Mouse (Mus musculus) hindbrain, embryonic 15.5 days (tissue): ENCODE results near the gene Inip. TPM values are rescaled to one million over a fixed set of nuclear protein-coding genes. Genes with fewer than 3 reads are reported as not detected.

Experiments used
- ATAC-seq: fragments of 200-750 bp; cut with Nextera tagmentation; 2 replicates; pipeline ENCODE4 v1.8.0; 2017; ENCODE audit warnings: low read depth, moderate number of reproducible peaks, moderate TSS enrichment; ENCODE audit not compliant: low FRiP score
- H3K27ac ChIP-seq: fragments of 300-500 bp; sonication (generic); replicated peaks from 2 replicates; pipeline ENCODE4 v1.5.1; 2015; ENCODE audit warnings: mild to moderate bottlenecking, inconsistent platforms
- H3K27me3 ChIP-seq: fragments of 300-500 bp; sonication (generic); 2 replicates; pipeline ENCODE4 v1.6.1; 2015; ENCODE audit warnings: control low read depth, inconsistent platforms
- H3K36me3 ChIP-seq: fragments of 300-500 bp; sonication (generic); 2 replicates; pipeline ENCODE4 v1.6.1; 2015; ENCODE audit warnings: control low read depth, inconsistent platforms
- H3K4me1 ChIP-seq: fragments of 300-500 bp; sonication (generic); replicated peaks from 2 replicates; pipeline ENCODE4 v1.6.1; 2015; ENCODE audit warnings: control low read depth, inconsistent platforms
- H3K4me2 ChIP-seq: fragments of 300-500 bp; sonication (generic); 2 replicates; pipeline ENCODE4 v1.6.1; 2015; ENCODE audit warnings: moderate library complexity, mild to moderate bottlenecking, inconsistent platforms
- H3K4me3 ChIP-seq: fragments of 300-500 bp; sonication (generic); 2 replicates; pipeline ENCODE4 v1.5.1; 2015; ENCODE audit warnings: mild to moderate bottlenecking, inconsistent platforms
- H3K9ac ChIP-seq: fragments of 300-500 bp; sonication (generic); 2 replicates; pipeline ENCODE4 v1.6.1; 2015; ENCODE audit warnings: inconsistent platforms
- H3K9me3 ChIP-seq: fragments of 300-500 bp; sonication (generic); 2 replicates; pipeline ENCODE4 v1.6.1; 2016; ENCODE audit warnings: control low read depth, inconsistent platforms
- WGBS: fragments of 180-500 bp; shearing (Covaris S2); methylation state at CpG from one replicate; pipeline ENCODE4 v1.1.7; 2015; 5-methylcytosine and 5-hydroxymethylcytosine counted together
- polyA plus RNA-seq: library from polyadenylated mRNA; unstranded; fragments of >200 nt; fragmentation: Nextera tagmentation; extraction: Ambion mirVana; gene quantifications from 2 replicates; pipeline ENCODE4 v1.2.1, GENCODE M21; 2015

Gene Inip
- polyA plus RNA-seq, 1 experiment from 2014 or later, result 53.8 TPM

DNA sequence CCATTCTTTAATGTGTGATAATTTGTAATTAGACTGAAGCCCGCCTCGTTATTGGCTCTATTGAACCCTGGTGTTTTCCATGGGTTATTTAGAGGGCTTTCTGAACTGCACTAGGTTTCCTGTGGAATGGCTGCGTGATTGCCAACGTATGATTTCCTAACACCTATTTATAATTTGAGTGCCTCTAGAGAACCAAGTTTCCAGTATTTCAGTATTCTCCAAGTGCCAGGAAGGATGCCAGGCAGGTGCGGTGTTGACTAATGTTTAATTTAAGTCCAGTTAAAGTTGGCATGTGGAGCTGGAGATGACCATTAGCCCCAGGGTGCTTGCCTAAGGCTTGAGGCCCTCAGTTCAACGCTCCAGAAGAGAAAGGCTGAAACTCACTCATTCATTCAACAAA is 14.3 kb downstream of the Inip start:
- H3K4me3 ChIP-seq, result no peak overlapping the region
- H3K9me3 ChIP-seq, result no peaks in the 10 kb centered on the region
- no peaks in the 10 kb centered on the region for H3K27me3 ChIP-seq
- peaks cover 7% of the 10 kb centered on the region for H3K4me1 ChIP-seq
- no peak overlapping the region for H3K9ac ChIP-seq
- no peak for ATAC-seq
- no peak overlapping the region for H3K27ac ChIP-seq
- H3K36me3 ChIP-seq, result no peaks in the 10 kb centered on the region
- WGBS, result 72% methylated on average over 6 of the region's 6 CpGs
- no peak overlapping the region for H3K4me2 ChIP-seq

DNA sequence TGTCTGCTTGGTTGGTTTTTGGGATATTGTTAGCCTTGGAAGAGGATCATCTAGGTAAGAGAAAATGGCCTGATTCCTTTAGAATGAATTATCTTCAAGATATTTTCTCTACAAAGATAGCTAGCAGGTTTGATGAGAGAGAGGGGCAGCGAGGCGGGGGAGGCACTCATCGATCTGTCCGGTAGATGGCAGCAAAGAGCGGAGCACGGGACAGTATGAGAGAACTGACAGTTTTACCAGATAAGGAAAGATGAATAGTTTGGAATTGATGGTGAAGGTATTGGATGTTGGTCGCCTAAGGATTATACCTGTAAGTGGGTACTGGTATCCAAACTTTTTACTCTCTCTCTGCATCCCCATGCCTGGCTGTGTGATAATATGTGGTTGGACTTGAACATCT is 14.7 kb downstream of the Inip start:
- Histone ChIP-seq H3K4me3 (no peak overlapping the region), H3K9me3 (no peaks in the 10 kb centered on the region), H3K4me1 (peaks cover 10% of the 10 kb centered on the region), H3K9ac (no peak overlapping the region), H3K27ac (no peak overlapping the region), H3K4me2 (no peak overlapping the region), H3K27me3 (no peaks in the 10 kb centered on the region), H3K36me3 (no peaks in the 10 kb centered on the region)
- no peak for ATAC-seq
- WGBS, result 2% methylated on average over 7 of the region's 7 CpGs

DNA sequence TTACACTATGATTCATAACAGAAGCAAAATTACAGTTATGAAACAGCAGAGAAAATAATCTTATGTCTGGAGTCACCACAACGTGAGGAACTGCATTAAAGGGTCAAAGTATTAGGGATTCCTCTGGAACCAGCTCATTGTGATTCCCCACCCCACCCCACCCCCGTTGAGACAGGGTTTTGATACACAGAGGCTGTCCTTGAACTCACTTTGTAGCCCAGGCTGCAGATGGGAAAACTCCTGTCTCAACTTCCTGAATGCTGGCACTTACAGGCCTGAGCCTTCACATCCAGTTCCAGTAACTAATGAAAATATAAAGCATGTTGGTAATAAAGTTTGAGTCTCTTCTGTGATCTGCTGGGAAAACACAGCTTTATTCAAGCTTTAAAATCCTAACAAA is 16.0 kb downstream of the Inip start:
- Histone ChIP-seq H3K9ac (no peak overlapping the region), H3K4me2 (no peak overlapping the region), H3K36me3 (no peaks in the 10 kb centered on the region), H3K4me3 (no peak overlapping the region), H3K4me1 (peaks cover 12% of the 10 kb centered on the region), H3K27ac (no peak overlapping the region), H3K9me3 (no peaks in the 10 kb centered on the region), H3K27me3 (no peaks in the 10 kb centered on the region)
- 21% methylated on average over 2 of the region's 2 CpGs for WGBS
- ATAC-seq, result no peak

DNA sequence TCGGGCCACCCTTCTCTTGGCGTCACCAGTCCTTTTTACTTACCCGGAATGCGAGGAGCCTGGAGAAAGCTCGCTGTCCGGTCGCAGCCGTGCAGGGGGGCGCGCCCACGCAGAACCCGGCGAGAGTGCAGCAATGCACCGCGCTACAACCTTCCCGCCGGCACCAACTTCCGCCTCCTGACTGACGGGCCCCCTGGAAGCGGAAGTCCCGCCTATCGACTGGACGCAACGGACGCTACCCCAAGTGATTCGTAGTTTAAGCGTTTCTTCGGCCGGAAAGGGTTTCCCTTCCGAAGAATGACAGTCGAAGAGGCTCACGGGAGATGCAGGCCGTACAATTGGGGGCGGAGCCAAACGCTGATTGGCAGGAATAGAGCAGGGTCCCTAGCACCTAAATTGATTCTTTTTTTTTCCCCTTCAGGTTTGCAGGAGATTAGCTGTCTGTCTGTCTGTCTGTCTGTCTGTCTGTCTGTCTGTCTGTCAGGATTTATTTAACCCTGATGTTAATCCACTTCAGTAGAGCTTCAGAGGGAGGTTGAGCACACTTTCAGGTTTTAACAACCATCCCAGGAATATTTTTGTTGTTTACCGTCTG is 17.6 kb downstream of the Inip start:
- Histone ChIP-seq H3K9ac (peak overlapping the region; percentile 73), H3K27me3 (no peaks in the 10 kb centered on the region), H3K4me2 (peak overlapping the region; percentile 82), H3K4me1 (peaks cover 12% of the 10 kb centered on the region), H3K27ac (peak overlapping the region; percentile 68), H3K9me3 (no peaks in the 10 kb centered on the region), H3K4me3 (peak overlapping the region; percentile 81), H3K36me3 (no peaks in the 10 kb centered on the region)
- WGBS, result 1% methylated on average over 36 of the region's 36 CpGs
- ATAC-seq, result peak; percentile 96

DNA sequence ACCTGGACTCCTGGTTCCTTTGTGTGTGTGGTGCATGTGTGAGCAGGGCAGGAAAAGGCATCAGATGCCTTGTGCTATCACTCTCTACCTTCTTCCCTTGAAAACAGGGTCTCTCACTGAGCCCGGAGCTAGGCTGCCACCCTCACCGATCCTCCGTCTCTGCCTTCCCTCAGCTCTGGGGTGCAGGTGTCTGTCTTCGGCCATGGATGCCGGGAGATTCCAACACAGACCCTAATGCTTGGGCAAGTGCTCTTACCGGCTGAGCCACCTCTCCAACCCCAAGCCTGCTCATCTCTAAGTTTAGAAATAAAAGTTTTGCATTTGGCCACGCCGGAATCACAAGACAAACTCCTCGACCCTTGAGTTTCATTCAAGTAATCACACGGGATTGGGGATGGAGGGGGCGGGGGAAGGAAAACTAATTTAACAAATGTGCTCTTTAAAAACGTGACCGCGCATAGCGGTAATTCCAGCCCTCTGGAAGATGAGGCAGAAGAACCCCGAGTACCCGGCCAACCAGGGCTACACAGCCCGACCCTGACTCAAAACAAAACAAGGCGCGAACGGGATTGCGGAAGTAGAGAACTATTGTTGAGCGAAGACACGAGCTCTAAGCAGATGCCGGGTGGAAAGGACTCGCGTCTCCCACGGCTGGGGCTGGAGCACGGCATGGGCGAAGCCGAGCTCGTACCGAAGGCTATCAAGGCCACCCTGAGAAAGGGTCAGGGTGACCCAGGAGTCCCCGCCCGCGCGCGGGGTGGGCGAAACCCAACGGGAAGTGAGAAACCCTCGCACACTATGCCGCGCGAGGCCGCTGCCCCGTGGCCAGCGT is 18.3 kb downstream of the Inip start:
- ATAC-seq, result no peak; the same call in none of the 2 replicates
- H3K27me3 ChIP-seq, result no peaks in the 10 kb centered on the region
- H3K27ac ChIP-seq, result peak overlapping the region; percentile 68
- peak overlapping the region; percentile 81 for H3K4me3 ChIP-seq
- no peaks in the 10 kb centered on the region for H3K36me3 ChIP-seq
- no peaks in the 10 kb centered on the region for H3K9me3 ChIP-seq
- WGBS, result under 1% methylated on average over 47 of the region's 47 CpGs
- peaks cover 12% of the 10 kb centered on the region for H3K4me1 ChIP-seq
- H3K9ac ChIP-seq, result peak overlapping the region; percentile 73
- H3K4me2 ChIP-seq, result peak overlapping the region; percentile 82

DNA sequence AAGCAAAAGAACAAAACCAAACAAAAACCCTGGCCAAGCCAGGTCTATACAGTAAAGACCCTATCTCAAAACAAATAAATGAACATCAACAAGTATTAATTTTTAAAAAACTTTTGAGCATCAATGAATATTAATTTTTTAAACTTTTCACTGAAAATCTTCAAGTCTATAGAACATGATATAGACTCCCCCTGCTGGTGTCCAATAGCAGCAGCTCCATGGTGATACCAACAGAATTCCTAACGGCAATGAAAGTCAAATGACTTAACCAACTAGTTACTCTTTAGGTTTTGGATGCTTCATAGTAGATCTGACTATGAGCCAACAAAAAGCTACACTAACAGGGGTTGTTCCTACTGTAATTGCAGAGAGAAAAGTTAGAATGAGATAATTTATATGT is 20.8 kb downstream of the Inip start:
- peaks cover 12% of the 10 kb centered on the region for H3K4me1 ChIP-seq
- ATAC-seq, result no peak
- no peak overlapping the region for H3K4me2 ChIP-seq
- no peak overlapping the region for H3K4me3 ChIP-seq
- WGBS, result 8% methylated on average over 1 of the region's 1 CpGs
- H3K27ac ChIP-seq, result no peak overlapping the region
- no peaks in the 10 kb centered on the region for H3K36me3 ChIP-seq
- no peak overlapping the region for H3K9ac ChIP-seq
- no peaks in the 10 kb centered on the region for H3K27me3 ChIP-seq
- no peaks in the 10 kb centered on the region for H3K9me3 ChIP-seq

DNA sequence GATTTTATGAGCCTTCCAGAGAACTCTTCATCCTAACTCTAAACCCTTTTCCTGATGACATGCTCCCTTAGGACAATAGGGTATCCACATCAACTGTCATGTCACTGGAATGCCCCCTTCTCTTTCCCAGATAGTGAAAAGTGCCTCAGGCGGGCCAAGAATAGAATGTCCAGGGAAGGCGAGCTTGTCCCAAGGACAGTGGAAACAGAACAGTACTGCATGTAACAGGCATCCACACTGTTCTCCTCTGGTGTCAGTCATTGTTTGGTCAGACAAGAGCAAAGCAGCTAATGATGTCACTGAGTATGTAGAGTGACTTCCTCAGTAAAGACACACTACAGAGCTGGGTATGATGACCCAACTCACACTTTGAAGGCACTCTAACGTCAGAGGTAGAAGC is 23.6 kb downstream of the Inip start:
- H3K4me3 ChIP-seq, result no peak overlapping the region
- no peak for ATAC-seq
- H3K4me2 ChIP-seq, result no peak overlapping the region
- WGBS, result 70% methylated on average over 3 of the region's 3 CpGs
- H3K9me3 ChIP-seq, result no peaks in the 10 kb centered on the region
- no peak overlapping the region for H3K27ac ChIP-seq
- H3K36me3 ChIP-seq, result peaks cover 9% of the 10 kb centered on the region
- H3K4me1 ChIP-seq, result peaks cover 10% of the 10 kb centered on the region
- H3K9ac ChIP-seq, result no peak overlapping the region
- no peaks in the 10 kb centered on the region for H3K27me3 ChIP-seq

DNA sequence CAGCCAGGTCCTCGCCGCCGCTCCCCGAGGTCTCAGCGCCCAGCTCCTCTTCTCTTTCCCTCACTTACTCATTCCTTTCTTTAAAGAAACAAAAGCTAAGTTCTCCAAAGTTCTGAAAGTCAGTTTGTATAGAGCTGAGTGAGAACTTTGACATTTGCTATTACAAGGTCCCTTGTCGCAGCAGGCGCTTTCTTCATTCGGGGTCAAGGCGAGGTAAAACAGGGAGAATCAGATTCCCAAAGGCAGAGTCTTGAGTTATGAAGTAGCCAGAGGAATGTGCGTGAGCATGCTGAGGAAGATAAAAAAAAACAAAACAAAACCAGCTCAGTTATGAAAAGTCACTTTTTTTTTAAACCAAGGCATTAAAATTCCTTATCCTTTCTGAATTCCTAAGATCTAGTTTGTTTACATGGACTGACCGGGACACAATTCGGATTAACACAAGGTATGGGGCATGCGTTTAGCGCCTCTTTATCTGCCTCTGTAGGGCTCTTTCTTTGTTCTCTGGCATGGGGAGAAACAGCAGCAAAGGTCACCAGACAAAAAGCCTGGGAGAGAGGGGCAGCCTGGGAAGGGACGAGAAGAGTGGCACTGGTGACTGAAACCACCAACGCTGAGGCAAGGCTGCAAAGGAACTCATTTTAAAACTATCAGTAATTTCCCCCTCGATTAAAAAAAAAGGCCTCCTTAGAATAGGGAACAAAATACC is 29.1 kb downstream of the Inip start:
- 31% methylated on average over 17 of the region's 17 CpGs for WGBS
- H3K36me3 ChIP-seq, result peaks cover 29% of the 10 kb centered on the region

DNA sequence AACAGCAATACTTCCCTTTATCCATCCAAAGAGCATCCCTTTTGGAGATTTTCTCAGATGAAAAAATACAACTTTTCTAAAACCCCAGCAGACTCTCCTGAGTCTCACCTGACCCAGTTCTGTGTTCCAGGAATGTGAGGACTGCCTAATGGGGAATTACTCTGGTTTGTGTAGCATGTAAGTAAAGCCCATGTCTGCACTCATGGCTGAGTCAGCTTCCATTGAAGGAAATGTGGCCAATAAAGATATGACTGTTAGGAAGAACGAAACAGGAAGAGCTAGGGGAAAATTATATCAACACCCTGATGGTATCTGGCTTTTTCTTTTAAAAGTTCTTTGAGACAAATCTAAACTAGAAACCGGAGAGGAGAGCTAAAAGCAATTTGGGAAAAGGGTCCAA is 33.7 kb downstream of the Inip start:
- H3K4me2 ChIP-seq, result no peak overlapping the region
- no peaks in the 10 kb centered on the region for H3K27me3 ChIP-seq
- H3K9ac ChIP-seq, result no peak overlapping the region
- H3K4me3 ChIP-seq, result no peak overlapping the region
- H3K27ac ChIP-seq, result no peak overlapping the region
- H3K36me3 ChIP-seq, result peaks cover 20% of the 10 kb centered on the region
- ATAC-seq, result no peak
- 97% methylated on average over 2 of the region's 2 CpGs for WGBS
- H3K4me1 ChIP-seq, result peaks cover 13% of the 10 kb centered on the region
- no peaks in the 10 kb centered on the region for H3K9me3 ChIP-seq

More for the DNA sequence above, 29.1 kb downstream of the Inip start:
- no peaks in the 10 kb centered on the region for H3K9me3 ChIP-seq
- ATAC-seq, result no peak
- H3K4me1 ChIP-seq, result no peaks in the 10 kb centered on the region
- no peak overlapping the region for H3K4me3 ChIP-seq
- no peak overlapping the region for H3K4me2 ChIP-seq
- no peaks in the 10 kb centered on the region for H3K27me3 ChIP-seq
- no peak overlapping the region for H3K9ac ChIP-seq
- H3K27ac ChIP-seq, result no peak overlapping the region

DNA sequence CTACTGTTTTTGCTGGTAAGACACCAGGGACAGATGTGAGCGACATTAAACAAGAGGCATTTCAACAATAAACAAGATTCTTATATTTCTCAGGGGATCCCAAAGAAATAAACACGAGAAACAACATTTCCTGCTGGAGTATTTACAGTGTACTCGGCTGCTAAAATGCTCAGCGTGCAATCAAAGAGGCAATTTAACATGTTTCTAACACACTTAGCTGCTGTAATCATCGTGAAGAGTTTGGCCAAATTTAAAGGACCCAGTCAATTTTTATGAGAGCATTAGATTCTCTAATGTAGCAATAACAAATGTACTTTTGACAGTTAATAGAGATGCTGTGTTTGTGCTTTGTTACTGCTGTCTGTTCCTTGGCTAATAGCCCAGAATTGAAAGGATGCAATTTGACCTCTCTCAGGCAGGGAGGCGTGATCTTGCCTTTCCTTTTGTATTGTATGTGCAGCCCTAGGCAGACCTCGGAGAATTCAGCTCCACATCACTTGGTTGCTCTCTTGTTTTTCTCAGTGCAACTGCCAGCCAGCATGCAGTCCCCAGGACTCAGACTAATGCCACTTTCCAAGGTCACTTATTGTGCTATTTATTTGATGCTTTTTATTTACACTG is 35.9 kb downstream of the Inip start:
- peak overlapping the region; percentile 23 for H3K27ac ChIP-seq
- 17% methylated on average over 7 of the region's 7 CpGs for WGBS
- ATAC-seq, result peak; percentile 63; the same call in 1 of the 2 replicates
- H3K27me3 ChIP-seq, result no peaks in the 10 kb centered on the region
- H3K9me3 ChIP-seq, result no peaks in the 10 kb centered on the region
- H3K9ac ChIP-seq, result no peak overlapping the region
- H3K4me3 ChIP-seq, result no peak overlapping the region
- peaks cover 16% of the 10 kb centered on the region for H3K4me1 ChIP-seq
- H3K36me3 ChIP-seq, result peaks cover 7% of the 10 kb centered on the region
- H3K4me2 ChIP-seq, result peak overlapping the region; percentile 13

DNA sequence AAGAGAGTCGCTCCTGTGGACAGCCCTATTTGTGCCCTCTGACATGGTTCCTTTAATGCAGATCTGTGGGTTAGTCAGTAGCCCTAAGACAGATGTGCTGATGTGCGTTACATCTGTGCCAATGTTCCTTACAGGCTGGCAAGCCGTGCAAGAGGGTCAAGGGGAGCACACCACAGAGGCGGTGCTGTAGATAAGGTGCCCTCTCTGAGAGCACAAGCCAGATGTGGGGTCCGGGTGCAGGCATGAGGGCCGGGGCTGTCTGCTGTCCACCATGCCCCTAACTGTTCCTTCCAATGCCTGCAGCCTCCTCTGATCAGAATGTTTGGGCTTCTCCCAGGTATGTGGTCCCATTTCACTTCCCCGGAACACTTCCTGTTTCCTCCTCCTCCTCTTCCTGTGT is 36.4 kb downstream of the Inip start:
- Histone ChIP-seq H3K36me3 (0 out of 2 replicates have a peak, but pooled peaks cover 2% of the 10 kb centered on the region), H3K4me3 (no peak overlapping the region), H3K4me2 (peak overlapping the region; percentile 13), H3K27me3 (no peaks in the 10 kb centered on the region), H3K27ac (peak overlapping the region; percentile 23), H3K9ac (no peak overlapping the region), H3K9me3 (no peaks in the 10 kb centered on the region), H3K4me1 (peaks cover 18% of the 10 kb centered on the region)
- 64% methylated on average over 7 of the region's 7 CpGs for WGBS
- 0 out of 2 replicates have a peak, but pooled peaks have one; percentile 31 for ATAC-seq

DNA sequence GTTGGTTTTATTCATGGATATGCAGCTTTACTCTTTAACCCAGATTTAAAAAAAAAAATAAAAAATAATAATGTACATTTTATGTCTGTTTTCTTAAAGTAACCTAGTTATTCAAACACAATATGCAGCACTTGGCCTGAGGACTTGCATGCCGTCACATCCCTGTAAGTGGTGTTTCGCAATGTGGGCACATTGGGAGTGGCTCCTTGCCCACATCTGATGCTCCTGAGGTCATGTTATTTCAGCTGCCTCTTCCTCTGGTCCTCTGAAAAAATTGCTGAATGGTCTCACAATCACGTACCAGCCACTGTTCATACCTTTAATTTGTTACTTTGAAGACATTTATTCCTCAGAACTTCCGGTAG is 40.0 kb downstream of the Inip start:
- no peak overlapping the region for H3K9ac ChIP-seq
- no peaks in the 10 kb centered on the region for H3K27me3 ChIP-seq
- H3K4me1 ChIP-seq, result peaks cover 28% of the 10 kb centered on the region
- H3K9me3 ChIP-seq, result no peaks in the 10 kb centered on the region
- H3K27ac ChIP-seq, result no peak overlapping the region
- no peak for ATAC-seq
- H3K4me2 ChIP-seq, result no peak overlapping the region
- H3K4me3 ChIP-seq, result no peak overlapping the region
- WGBS, result 81% methylated on average over 4 of the region's 4 CpGs
- no peaks in the 10 kb centered on the region for H3K36me3 ChIP-seq
